Mouse (Mus musculus) heart, embryonic 12.5 days (tissue): ENCODE results near the gene Smo. TPM values are rescaled to one million over a fixed set of nuclear protein-coding genes. Genes with fewer than 3 reads are reported as not detected.

Source experiments
- ATAC-seq: fragments of 200-750 bp; cut with Nextera tagmentation; 2 replicates; pipeline ENCODE4 v1.8.0; 2017; ENCODE audit warnings: moderate TSS enrichment, moderate library complexity; ENCODE audit not compliant: insufficient number of reproducible peaks, low FRiP score
- H3K27ac ChIP-seq: fragments of 300-500 bp; sonication (generic); 2 replicates; pipeline ENCODE4 v1.5.1; 2016; ENCODE audit warnings: mild to moderate bottlenecking, moderate library complexity; ENCODE audit not compliant: poor library complexity, severe bottlenecking
- H3K27me3 ChIP-seq: fragments of 300-500 bp; sonication (generic); replicated peaks from 2 replicates; pipeline ENCODE4 v1.6.1; 2016; ENCODE audit warnings: mild to moderate bottlenecking, moderate library complexity
- H3K36me3 ChIP-seq: fragments of 300-500 bp; sonication (generic); 2 replicates; pipeline ENCODE4 v1.6.1; 2016; ENCODE audit warnings: mild to moderate bottlenecking, moderate library complexity
- H3K4me1 ChIP-seq: fragments of 300-500 bp; sonication (generic); replicated peaks from 2 replicates; pipeline ENCODE4 v1.6.1; 2016; ENCODE audit warnings: mild to moderate bottlenecking
- H3K4me2 ChIP-seq: fragments of 300-500 bp; sonication (generic); 2 replicates; pipeline ENCODE4 v1.6.1; 2016; ENCODE audit warnings: mild to moderate bottlenecking, moderate library complexity
- H3K4me3 ChIP-seq: fragments of 300-500 bp; sonication (generic); 2 replicates; pipeline ENCODE4 v1.5.1; 2016; ENCODE audit warnings: mild to moderate bottlenecking
- H3K9ac ChIP-seq: fragments of 300-500 bp; sonication (generic); 2 replicates; pipeline ENCODE4 v1.6.1; 2016; ENCODE audit warnings: mild to moderate bottlenecking, moderate library complexity
- H3K9me3 ChIP-seq: fragments of 300-500 bp; sonication (generic); replicated peaks from 2 replicates; pipeline ENCODE4 v1.6.1; 2016; ENCODE audit warnings: mild to moderate bottlenecking, moderate library complexity
- WGBS: fragments of 180-500 bp; shearing (Covaris S2); methylation state at CpG from one replicate; pipeline ENCODE4 v1.1.7; 2016; 5-methylcytosine and 5-hydroxymethylcytosine counted together
- polyA plus RNA-seq: library from polyadenylated mRNA; unstranded; fragments of >200 nt; fragmentation: Nextera tagmentation; extraction: Ambion mirVana; gene quantifications from 2 replicates; pipeline ENCODE4 v1.2.1, GENCODE M21; 2016

Gene Smo
- polyA plus RNA-seq: 26.4 and 27.1 TPM in 2 replicates

GRCm38 (mm10) chr6:29735336-29735688 lies at the start of gene Smo:
Gene Smo (plus strand): TSS chr6:29735503.
- H3K9me3 ChIP-seq: no peaks in the 10 kb centered on the region
- H3K4me2 ChIP-seq: peak within 1 kb of the TSS; percentile 86
- peak within 1 kb of the TSS; percentile 96 for H3K4me3 ChIP-seq
- H3K9ac ChIP-seq: peak within 1 kb of the TSS; percentile 99
- peak within 1 kb of the TSS; percentile 97 for H3K27ac ChIP-seq
- H3K27me3 ChIP-seq: no peaks in the 10 kb centered on the region
- under 1% methylated on average over 24 of the region's 30 CpGs for WGBS
- ATAC-seq: peak; percentile 93
- peaks cover 7% of the 10 kb centered on the region for H3K36me3 ChIP-seq
- H3K4me1 ChIP-seq: peaks cover 20% of the 10 kb centered on the region

- H3K9ac ChIP-seq: no peak overlapping the region
- 84% methylated on average over 4 of the region's 4 CpGs for WGBS
- no peaks in the 10 kb centered on the region for H3K9me3 ChIP-seq
- no peak overlapping the region for H3K27ac ChIP-seq
- no peak for ATAC-seq
- H3K4me3 ChIP-seq: no peak overlapping the region
- peaks cover 1% of the 10 kb centered on the region for H3K27me3 ChIP-seq
- H3K4me1 ChIP-seq: no peaks in the 10 kb centered on the region
- no peaks in the 10 kb centered on the region for H3K36me3 ChIP-seq
- no peak overlapping the region for H3K4me2 ChIP-seq
Measured at GRCm38 (mm10) chr6:29685952-29686351, 49.4 kb upstream of the Smo start.

GRCm38 (mm10) chr6:29689458-29689857 lies 45.8 kb upstream of the Smo start:
- H3K9me3 ChIP-seq: no peaks in the 10 kb centered on the region
- H3K36me3 ChIP-seq: no peaks in the 10 kb centered on the region
- H3K27ac ChIP-seq: no peak overlapping the region
- 64% methylated on average over 8 of the region's 8 CpGs for WGBS
- H3K27me3 ChIP-seq: peaks cover 24% of the 10 kb centered on the region
- H3K9ac ChIP-seq: no peak overlapping the region
- H3K4me3 ChIP-seq: no peak overlapping the region
- no peak for ATAC-seq
- no peak overlapping the region for H3K4me2 ChIP-seq
- H3K4me1 ChIP-seq: peaks cover 3% of the 10 kb centered on the region; the same call in 1 of the 2 replicates

GRCm38 (mm10) chr6:29693953-29694352 lies 41.4 kb upstream of the Smo start, which contains the start of gene Tspan33:
Gene Tspan33 (plus strand): TSS chr6:29694222.
- Histone ChIP-seq H3K9ac (peak within 1 kb of the TSS; percentile 93), H3K36me3 (no peaks in the 10 kb centered on the region), H3K4me2 (peak within 1 kb of the TSS; percentile 99), H3K27me3 (peaks cover 41% of the 10 kb centered on the region), H3K9me3 (no peaks in the 10 kb centered on the region), H3K27ac (no peak within 1 kb of the TSS), H3K4me3 (peak within 1 kb of the TSS; percentile 93), H3K4me1 (peaks cover 18% of the 10 kb centered on the region)
- ATAC-seq: peak; percentile 95
- 1% methylated on average over 41 of the region's 41 CpGs for WGBS

GRCm38 (mm10) chr6:29694375-29695289 lies 40.7 kb upstream of the Smo start:
- peak overlapping the region; percentile 93 for H3K4me3 ChIP-seq
- peak overlapping the region; percentile 99 for H3K4me2 ChIP-seq
- H3K36me3 ChIP-seq: no peaks in the 10 kb centered on the region
- peaks cover 18% of the 10 kb centered on the region for H3K4me1 ChIP-seq
- no peak for ATAC-seq
- H3K9me3 ChIP-seq: no peaks in the 10 kb centered on the region
- peak overlapping the region; percentile 93 for H3K9ac ChIP-seq
- peaks cover 41% of the 10 kb centered on the region for H3K27me3 ChIP-seq
- H3K27ac ChIP-seq: no peak overlapping the region
- WGBS: 8% methylated on average over 35 of the region's 35 CpGs

DNA sequence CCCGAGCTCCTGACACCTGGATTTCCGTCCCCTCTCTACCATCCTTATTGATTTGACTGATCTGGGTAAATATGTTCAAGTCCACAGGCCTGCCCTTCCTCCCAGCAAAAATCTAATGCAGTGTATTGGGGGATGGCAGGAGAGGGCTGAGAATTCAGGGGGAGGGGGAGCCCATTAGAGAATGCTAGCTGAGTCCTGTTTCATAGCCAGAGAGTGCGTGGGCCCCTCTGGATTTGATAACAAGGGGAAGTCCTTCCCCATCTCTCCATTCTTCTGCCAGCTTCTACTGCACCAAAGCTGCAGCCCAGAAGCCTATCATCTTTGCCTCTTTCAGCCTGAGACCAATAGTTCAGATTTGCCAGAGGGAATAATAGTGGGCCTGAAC lies 40.0 kb upstream of the Smo start:
- WGBS: 46% methylated on average over 3 of the region's 3 CpGs

DNA sequence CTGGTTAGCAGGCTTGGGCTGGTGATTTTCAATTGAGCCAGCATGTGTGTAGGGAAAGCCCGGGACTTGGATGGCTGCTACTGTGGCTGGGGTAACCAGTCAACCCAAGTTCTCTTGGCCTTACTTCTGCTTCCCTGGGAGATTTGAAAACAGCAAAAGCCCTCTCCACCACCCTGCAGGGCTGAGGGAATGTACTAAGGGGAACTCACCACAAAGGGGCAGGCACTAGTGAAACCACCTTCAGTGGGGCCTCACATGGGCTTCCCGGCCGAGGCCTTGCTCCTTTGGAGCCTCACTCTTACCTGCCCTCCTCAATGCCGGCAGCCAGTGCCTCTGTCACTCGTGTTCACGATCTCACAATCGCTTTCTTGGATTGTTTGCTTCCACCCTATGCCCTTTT lies 39.3 kb upstream of the Smo start:
- peak overlapping the region; percentile 99 for H3K4me2 ChIP-seq
- no peak for ATAC-seq
- no peaks in the 10 kb centered on the region for H3K36me3 ChIP-seq
- H3K9me3 ChIP-seq: no peaks in the 10 kb centered on the region
- peak overlapping the region; percentile 93 for H3K4me3 ChIP-seq
- H3K9ac ChIP-seq: no peak overlapping the region
- H3K27me3 ChIP-seq: peaks cover 39% of the 10 kb centered on the region
- peaks cover 18% of the 10 kb centered on the region for H3K4me1 ChIP-seq
- H3K27ac ChIP-seq: no peak overlapping the region
- 65% methylated on average over 7 of the region's 7 CpGs for WGBS

More for the DNA sequence above, 40.0 kb upstream of the Smo start:
- Histone ChIP-seq H3K27ac (peak overlapping the region; percentile 41; the same call in 1 of the 2 replicates), H3K4me2 (peak overlapping the region; percentile 99), H3K4me3 (peak overlapping the region; percentile 93), H3K9ac (peak overlapping the region; percentile 93; the same call in 1 of the 2 replicates), H3K9me3 (no peaks in the 10 kb centered on the region), H3K27me3 (peaks cover 41% of the 10 kb centered on the region), H3K4me1 (peaks cover 18% of the 10 kb centered on the region), H3K36me3 (no peaks in the 10 kb centered on the region)
- ATAC-seq: no peak

GRCm38 (mm10) chr6:29697139-29697538 lies 38.2 kb upstream of the Smo start:
- H3K4me3 ChIP-seq: no peak overlapping the region
- H3K4me2 ChIP-seq: peak overlapping the region; percentile 38
- peaks cover 29% of the 10 kb centered on the region for H3K27me3 ChIP-seq
- peaks cover 18% of the 10 kb centered on the region for H3K4me1 ChIP-seq
- no peaks in the 10 kb centered on the region for H3K36me3 ChIP-seq
- H3K27ac ChIP-seq: 0 out of 2 replicates have a peak overlapping the region, but pooled peaks have one; percentile 28
- H3K9ac ChIP-seq: no peak overlapping the region
- no peaks in the 10 kb centered on the region for H3K9me3 ChIP-seq
- no peak for ATAC-seq

DNA sequence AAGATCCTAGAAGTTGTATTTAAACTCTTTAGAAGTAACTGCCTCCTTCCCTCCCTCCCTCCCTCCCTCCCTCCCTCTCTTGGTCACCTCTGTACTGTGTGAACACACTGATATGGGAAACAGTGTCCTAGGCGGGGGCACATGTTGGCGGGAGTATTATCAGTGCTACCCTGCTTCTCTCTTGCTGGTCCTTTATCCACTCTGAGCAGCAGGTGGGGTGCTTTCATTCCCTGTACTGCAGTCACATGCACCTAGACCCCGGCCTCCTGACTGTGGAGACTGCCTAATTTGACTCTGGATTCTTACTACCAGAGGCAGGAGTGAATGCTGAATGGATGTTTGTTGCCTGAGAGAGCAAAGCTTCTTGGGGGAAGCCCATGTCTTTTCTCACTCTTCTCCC lies 37.8 kb upstream of the Smo start:
- Histone ChIP-seq H3K9me3 (no peaks in the 10 kb centered on the region), H3K4me1 (peaks cover 18% of the 10 kb centered on the region), H3K9ac (no peak overlapping the region), H3K36me3 (no peaks in the 10 kb centered on the region), H3K27ac (peak overlapping the region; percentile 62; the same call in 1 of the 2 replicates), H3K27me3 (peaks cover 25% of the 10 kb centered on the region), H3K4me2 (peak overlapping the region; percentile 6; the same call in 1 of the 2 replicates), H3K4me3 (no peak overlapping the region)
- WGBS: 41% methylated on average over 3 of the region's 3 CpGs
- peak; percentile 85 for ATAC-seq

- peaks cover 16% of the 10 kb centered on the region for H3K4me1 ChIP-seq
- no peak overlapping the region for H3K4me2 ChIP-seq
- no peak overlapping the region for H3K4me3 ChIP-seq
- H3K27me3 ChIP-seq: peaks cover 17% of the 10 kb centered on the region; the same call in 1 of the 2 replicates
- WGBS: 76% methylated on average over 7 of the region's 7 CpGs
- peak; percentile 31; the same call in 1 of the 2 replicates for ATAC-seq
- no peak overlapping the region for H3K9ac ChIP-seq
- H3K9me3 ChIP-seq: no peaks in the 10 kb centered on the region
- no peaks in the 10 kb centered on the region for H3K36me3 ChIP-seq
- H3K27ac ChIP-seq: peak overlapping the region; percentile 20; the same call in 1 of the 2 replicates
Measured at GRCm38 (mm10) chr6:29699085-29699745, 36.1 kb upstream of the Smo start.

GRCm38 (mm10) chr6:29701051-29701450 lies 34.3 kb upstream of the Smo start:
- Histone ChIP-seq H3K9me3 (no peaks in the 10 kb centered on the region), H3K27ac (peak overlapping the region; percentile 53), H3K36me3 (no peaks in the 10 kb centered on the region), H3K9ac (no peak overlapping the region), H3K4me3 (no peak overlapping the region), H3K4me1 (peaks cover 4% of the 10 kb centered on the region; the same call in 1 of the 2 replicates), H3K4me2 (peak overlapping the region; percentile 11; the same call in 1 of the 2 replicates), H3K27me3 (peaks cover 9% of the 10 kb centered on the region)
- WGBS: 48% methylated on average over 6 of the region's 6 CpGs
- peak; percentile 88 for ATAC-seq
